Mouse (Mus musculus) E14TG2a.4 (cell line): ENCODE results near the gene Atp5h.
A peak's percentile ranks its signal among the peaks of the same experiment; 100 is the strongest.

Source experiments
- H3K27me3 ChIP-seq: 2 replicates; pipeline ENCODE4 v1.6.1; 2014; ENCODE audit warnings: low read length, control low read depth; ENCODE audit not compliant: insufficient read depth
- H3K36me3 ChIP-seq: 2 replicates; pipeline ENCODE4 v1.6.1; 2014; ENCODE audit warnings: low read length, control low read depth; ENCODE audit not compliant: insufficient read depth
- H3K4me1 ChIP-seq: replicated peaks from 2 replicates; pipeline ENCODE4 v1.6.1; 2014; ENCODE audit warnings: low read depth, low read length, control low read depth
- H3K4me3 ChIP-seq: replicated peaks from 2 replicates; pipeline ENCODE4 v1.5.1; 2014; ENCODE audit warnings: mild to moderate bottlenecking, low read length
- H3K9me3 ChIP-seq: 2 replicates; pipeline ENCODE4 v1.6.1; 2014; ENCODE audit warnings: low read length, control low read depth
- CTCF ChIP-seq: conservative IDR thresholded peaks from 2 replicates; pipeline ENCODE4 v1.5.1; 2014; ENCODE audit warnings: low read length
- NANOG ChIP-seq: IDR thresholded peaks from 2 replicates; pipeline ENCODE4 v1.6.1; 2014; ENCODE audit warnings: borderline replicate concordance, low read length, mixed read lengths
- POU5F1 ChIP-seq: IDR thresholded peaks from 2 replicates; pipeline ENCODE4 v1.6.1; 2014; ENCODE audit warnings: low read length, borderline replicate concordance

Atp5h gene

GRCm38 (mm10) chr11:115420336-115421190 is 801 bp upstream of the Atp5h start:
- H3K4me1 ChIP-seq: peaks cover 57% of the 10 kb centered on the region
- peaks cover 53% of the 10 kb centered on the region for H3K36me3 ChIP-seq

GRCm38 (mm10) chr11:115409556-115409955 is 10.2 kb downstream of the Atp5h start:
- no peaks in the 10 kb centered on the region for H3K9me3 ChIP-seq
- peaks cover 85% of the 10 kb centered on the region for H3K4me1 ChIP-seq
- H3K36me3 ChIP-seq: peaks cover 61% of the 10 kb centered on the region
- peak overlapping the region; percentile 86 for H3K4me3 ChIP-seq
- no peaks in the 10 kb centered on the region for H3K27me3 ChIP-seq
- TF ChIP-seq POU5F1 (no peak), CTCF (no peak), NANOG (peak; percentile 78)

More at GRCm38 (mm10) chr11:115420336-115421190, 801 bp upstream of the Atp5h start:
- Histone ChIP-seq H3K27me3 (no peaks in the 10 kb centered on the region), H3K4me3 (peak overlapping the region; percentile 98), H3K9me3 (no peaks in the 10 kb centered on the region)
- TF ChIP-seq NANOG (no peak), CTCF (no peak), POU5F1 (no peak)

GRCm38 (mm10) chr11:115408266-115408920 is 11.4 kb downstream of the Atp5h start:
- H3K9me3 ChIP-seq: no peaks in the 10 kb centered on the region
- TF ChIP-seq NANOG: no peak
- no peak for TF ChIP-seq CTCF
- TF ChIP-seq POU5F1: no peak
- no peaks in the 10 kb centered on the region for H3K27me3 ChIP-seq
- H3K4me3 ChIP-seq: peak overlapping the region; percentile 86
- peaks cover 82% of the 10 kb centered on the region for H3K4me1 ChIP-seq
- H3K36me3 ChIP-seq: peaks cover 62% of the 10 kb centered on the region

- Histone ChIP-seq H3K9me3 (no peaks in the 10 kb centered on the region), H3K36me3 (peaks cover 62% of the 10 kb centered on the region), H3K4me1 (peaks cover 87% of the 10 kb centered on the region), H3K27me3 (no peaks in the 10 kb centered on the region), H3K4me3 (0 out of 2 replicates have a peak overlapping the region, but pooled peaks have one; percentile 7)
- TF ChIP-seq NANOG (no peak), POU5F1 (no peak), CTCF (no peak)
Measured at GRCm38 (mm10) chr11:115406858-115407401, 12.8 kb downstream of the Atp5h start.

- Histone ChIP-seq H3K36me3 (peaks cover 52% of the 10 kb centered on the region), H3K4me1 (peaks cover 82% of the 10 kb centered on the region), H3K4me3 (no peak overlapping the region), H3K9me3 (no peaks in the 10 kb centered on the region), H3K27me3 (no peaks in the 10 kb centered on the region)
- TF ChIP-seq POU5F1 (no peak), NANOG (no peak), CTCF (no peak)
Measured at GRCm38 (mm10) chr11:115405723-115406122, 14.0 kb downstream of the Atp5h start.

GRCm38 (mm10) chr11:115403338-115404124 is 16.2 kb downstream of the Atp5h start, which contains the start of gene Mrpl58:
Gene Mrpl58, plus strand, starts transcription at chr11:115403752.
- peak within 1 kb of the TSS; percentile 87 for H3K4me3 ChIP-seq
- peaks cover 69% of the 10 kb centered on the region for H3K4me1 ChIP-seq
- TF ChIP-seq CTCF: no peak
- no peak for TF ChIP-seq POU5F1
- TF ChIP-seq NANOG: no peak

GRCm38 (mm10) chr11:115400630-115401391 is 19.0 kb downstream of the Atp5h start:
- Histone ChIP-seq H3K4me3 (peak overlapping the region; percentile 51), H3K4me1 (peaks cover 52% of the 10 kb centered on the region), H3K9me3 (no peaks in the 10 kb centered on the region), H3K36me3 (peaks cover 20% of the 10 kb centered on the region), H3K27me3 (no peaks in the 10 kb centered on the region)
- no peak for TF ChIP-seq NANOG
- no peak for TF ChIP-seq CTCF
- TF ChIP-seq POU5F1: no peak

More at GRCm38 (mm10) chr11:115403338-115404124, 16.2 kb downstream of the Atp5h start, which contains the start of gene Mrpl58:
- Histone ChIP-seq H3K27me3 (no peaks in the 10 kb centered on the region), H3K9me3 (no peaks in the 10 kb centered on the region), H3K36me3 (peaks cover 41% of the 10 kb centered on the region)
